Mouse (Mus musculus) macrophage (primary cell): Measurements from ENCODE around the gene C8b. TPM values are rescaled to one million over a fixed set of nuclear protein-coding genes. Genes with fewer than 3 reads are reported as not detected.

Experiments
- H3K27ac ChIP-seq: fragments of 350-480 bp; formaldehyde crosslinking; 2 replicates; pipeline ENCODE4 v1.9.0; 2021
- H3K36me3 ChIP-seq: fragments of 350-480 bp; formaldehyde crosslinking; 2 replicates; pipeline ENCODE4 v1.9.0; 2021; ENCODE audit errors: inconsistent target
- H3K4me3 ChIP-seq: fragments of 350-480 bp; formaldehyde crosslinking; 2 replicates; pipeline ENCODE4 v1.9.0; 2021; ENCODE audit errors: inconsistent target
- H3K79me2 ChIP-seq: fragments of 350-480 bp; formaldehyde crosslinking; 2 replicates; pipeline ENCODE4 v1.9.0; 2021; ENCODE audit errors: inconsistent target
- WGBS: methylation state at CpG from one replicate; pipeline ENCODE4 v1.1.7; 2026; ENCODE audit warnings: inconsistent platforms; ENCODE audit not compliant: missing documents; 5-methylcytosine and 5-hydroxymethylcytosine counted together
- polyA plus RNA-seq: library from polyadenylated mRNA; stranded (reverse); fragments of 250-400 nt; gene quantifications from 3 replicates; pipeline ENCODE4 v1.2.4, GENCODE M21; 2018; ENCODE audit warnings: inconsistent platforms

Gene C8b
- polyA plus RNA-seq, 1 experiment from 2014 or later, result not detected

DNA sequence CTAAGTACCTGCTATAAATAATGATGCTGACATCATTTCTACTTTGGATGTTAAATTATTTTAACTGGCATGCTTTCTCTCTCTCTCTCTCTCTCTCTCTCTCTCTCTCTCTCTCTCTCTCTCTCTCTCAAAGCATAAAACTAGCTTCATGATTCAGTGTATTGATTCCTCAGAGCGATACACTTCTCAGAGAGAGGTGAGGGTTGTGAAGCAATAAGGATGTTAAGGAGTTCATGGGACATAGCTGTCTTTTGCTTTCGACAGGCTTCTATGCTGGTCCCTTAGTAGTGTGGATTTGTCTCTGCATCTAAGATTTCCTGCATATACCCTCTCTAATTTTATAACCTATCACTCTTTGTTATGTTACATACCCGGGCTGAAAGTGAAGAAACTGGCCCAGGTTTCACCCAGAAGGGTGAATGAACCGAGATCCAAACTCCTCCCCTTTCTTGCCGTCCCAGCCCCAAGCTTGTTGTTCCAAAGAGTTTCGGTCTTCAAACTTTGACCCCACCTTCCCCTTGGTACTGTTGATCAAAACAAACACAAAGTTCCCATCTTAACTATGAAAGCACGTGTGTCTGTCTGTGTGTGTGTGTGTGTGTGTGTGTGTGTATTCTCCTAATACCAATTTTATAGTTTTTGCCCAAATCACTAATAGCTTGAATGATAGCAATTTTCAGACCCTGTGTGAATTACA, 58.4 kb downstream of the C8b start:
- Histone ChIP-seq H3K27ac (no peak overlapping the region), H3K79me2 (no peaks in the 10 kb centered on the region), H3K36me3 (no peaks in the 10 kb centered on the region), H3K4me3 (no peak overlapping the region)
- 84% methylated on average over 6 of the region's 7 CpGs for WGBS

GRCm38 (mm10) chr4:104828939-104829338, 62.8 kb downstream of the C8b start:
- H3K27ac ChIP-seq, result no peak overlapping the region
- WGBS, result 90% methylated on average over 5 of the region's 5 CpGs
- no peak overlapping the region for H3K4me3 ChIP-seq

GRCm38 (mm10) chr4:104835096-104835495, 69.0 kb downstream of the C8b start:
- WGBS, result 69% methylated on average over 5 of the region's 5 CpGs
- Histone ChIP-seq H3K27ac (no peak overlapping the region), H3K4me3 (no peak overlapping the region), H3K79me2 (no peaks in the 10 kb centered on the region), H3K36me3 (no peaks in the 10 kb centered on the region)

More at GRCm38 (mm10) chr4:104828939-104829338, 62.8 kb downstream of the C8b start:
- no peaks in the 10 kb centered on the region for H3K79me2 ChIP-seq
- H3K36me3 ChIP-seq, result no peaks in the 10 kb centered on the region

DNA sequence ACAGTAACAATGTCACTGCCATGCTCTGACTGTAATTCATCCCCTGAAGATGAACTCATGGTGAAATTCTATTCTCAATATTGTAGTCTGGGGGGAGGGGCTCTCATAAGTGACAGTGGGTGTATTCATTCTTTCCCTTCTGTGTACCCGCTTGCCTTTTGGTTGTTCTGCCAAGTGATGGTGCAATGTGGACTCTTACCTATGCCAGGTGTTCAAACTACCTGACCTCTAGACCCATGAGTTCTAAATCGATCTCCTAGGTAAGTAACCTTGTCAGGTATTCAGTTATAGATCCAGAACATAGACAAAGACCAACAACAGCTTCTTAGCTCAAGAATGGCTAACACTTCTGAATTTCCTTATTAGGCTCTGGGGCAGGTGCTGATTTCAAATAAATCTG, 72.2 kb downstream of the C8b start:
- Histone ChIP-seq H3K79me2 (no peaks in the 10 kb centered on the region), H3K27ac (no peak overlapping the region), H3K36me3 (no peaks in the 10 kb centered on the region), H3K4me3 (no peak overlapping the region)
- 86% methylated on average over 2 of the region's 2 CpGs for WGBS

DNA sequence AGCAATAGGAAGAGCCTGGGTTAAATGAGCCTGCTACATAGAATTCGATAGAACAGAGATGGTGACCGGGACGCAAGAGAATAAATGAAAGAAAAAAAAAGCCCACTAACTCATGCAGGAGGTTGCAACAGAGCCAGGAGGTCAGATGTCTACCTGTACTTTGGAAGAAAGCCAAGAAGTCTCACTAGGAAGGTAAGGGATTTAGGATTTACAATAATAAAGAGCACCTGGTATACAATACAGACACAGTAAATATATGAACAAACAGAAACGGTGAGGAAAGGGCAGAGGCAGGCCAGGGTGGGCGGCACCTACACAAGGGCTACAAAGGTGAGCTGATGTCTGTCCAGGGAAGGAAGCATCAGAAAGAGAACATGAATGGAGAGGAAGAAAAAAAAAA, 76.1 kb downstream of the C8b start:
- 94% methylated on average over 3 of the region's 5 CpGs for WGBS
- H3K36me3 ChIP-seq, result no peaks in the 10 kb centered on the region
- no peak overlapping the region for H3K27ac ChIP-seq
- no peak overlapping the region for H3K4me3 ChIP-seq
- H3K79me2 ChIP-seq, result no peaks in the 10 kb centered on the region

- H3K36me3 ChIP-seq, result no peaks in the 10 kb centered on the region
- no peak overlapping the region for H3K4me3 ChIP-seq
- H3K79me2 ChIP-seq, result no peaks in the 10 kb centered on the region
- 80% methylated on average over 4 of the region's 4 CpGs for WGBS
- H3K27ac ChIP-seq, result no peak overlapping the region
These were observed 77.4 kb downstream of the C8b start for GRCm38 (mm10) chr4:104843546-104843945.

Other genes starting within 250 kb of the C8b start
- not detected in 3 replicates for gene Gm17662, start 91.0 kb downstream of the C8b start, polyA plus RNA-seq
- not detected in 3 replicates for gene C8a, start 110.1 kb downstream of the C8b start, polyA plus RNA-seq
- gene Fyb2, start 147.1 kb downstream of the C8b start, polyA plus RNA-seq, result 0.06 to 0.15 TPM in 2 of 3 replicates, not detected in the other